ENCODE assay signal across 25 mouse cellular contexts in genomic region chr3:90443977-90444376, GRCm38 (mm10). TPM values are rescaled to one million over a fixed set of nuclear protein-coding genes. Genes with fewer than 3 reads are reported as not detected.
DNase-seq lines count a peak whose midpoint lies in the region; ATAC-seq and TF ChIP-seq lines count a peak whose summit lies in the region.
"Had no signal": no experiment of that assay in that cellular context is flagged by ENCODE, and none has a peak within 500 bp of the region (broad histone marks: within the 10 kb centered on the region; RNA-seq: fewer than 3 reads in every experiment).

No protein-coding gene starts in this region.

- no peak for TF ChIP-seq EP300 in liver, postnatal 0 days (IDR thresholded peaks at IDR 0.05; ENCODE audit: low read depth)

- 82% methylated on average over 3 of the region's 3 CpGs for WGBS in liver, postnatal 0 days (ENCODE audit: insufficient replicate concordance)
- WGBS in hindbrain, embryonic 12.5 days: 82% methylated on average over 3 of the region's 3 CpGs

- no peak overlapping the region for H3K4me2 ChIP-seq in liver, postnatal 0 days (ENCODE audit: low read depth, low read length)
- H3K4me2 ChIP-seq in hindbrain, embryonic 12.5 days (replicated peaks): no peak overlapping the region
- H3K4me2 ChIP-seq: embryonic facial prominence, embryonic 15.5 days; hindbrain, embryonic 13.5 days had no signal

- TF ChIP-seq CTCF in liver, postnatal 0 days (IDR thresholded peaks at IDR 0.05; ENCODE audit: low read depth): no peak

- no peak for ATAC-seq in liver, postnatal 0 days
- no peak for ATAC-seq in hindbrain, embryonic 12.5 days (ENCODE audit: low FRiP score)
- ATAC-seq: forebrain, embryonic 14.5 days; hindbrain, postnatal 0 days; Patski had no signal

- H3K27me3 ChIP-seq in liver, postnatal 0 days (ENCODE audit: insufficient read depth, low read length): no peaks in the 10 kb centered on the region
- H3K27me3 ChIP-seq in hindbrain, embryonic 12.5 days: no peaks in the 10 kb centered on the region
- H3K27me3 ChIP-seq: embryonic facial prominence, embryonic 15.5 days; hindbrain, embryonic 13.5 days; Patski had no signal

- H3K9ac ChIP-seq in ES-E14 (ENCODE audit: insufficient read depth, low read depth, low read length, poor library complexity, severe bottlenecking): no peak overlapping the region
- H3K9ac ChIP-seq in liver, postnatal 0 days (replicated peaks): no peak overlapping the region
- H3K9ac ChIP-seq in hindbrain, embryonic 12.5 days: no peak overlapping the region
- H3K9ac ChIP-seq: embryonic facial prominence, embryonic 15.5 days; hindbrain, embryonic 13.5 days had no signal

- in situ Hi-C loops in ES-E14 (cut with MboI; ENCODE audit: low sequenced_read_pairs in 2 of 2, unreplicated experiment in 2 of 2): no loop called here

- peak; percentile 71 for DNase-seq in adrenal gland, adult 2 months
- no peak for DNase-seq in adrenal gland, postnatal 4 days (ENCODE audit: low spot score in 2 of 2)
- DNase-seq in 416B (ENCODE audit: low read depth) (peak; percentile 52), ES-E14 (ENCODE audit: low read depth, low spot score) (no peak)
- no peak for DNase-seq in liver, postnatal 0 days
- no peak for DNase-seq in right cerebral cortex, postnatal 14 days
- DNase-seq: cerebellum, adult 18-20 months; cerebellum, adult 9-11 months; cerebellum, postnatal 36 days; gastrocnemius, postnatal 36 days; heart, adult 11 months; heart, postnatal 10 days; heart, postnatal 4 days; kidney, adult 2 months had no signal

- peak overlapping the region; percentile 30; the same call in 1 of the 2 replicates for H3K27ac ChIP-seq in ES-E14 (ENCODE audit: insufficient read depth, low read depth, low read length, poor library complexity, severe bottlenecking)
- peak overlapping the region; percentile 66; the same call in 1 of the 2 replicates for H3K27ac ChIP-seq in brown adipose tissue, adult 24 weeks (replicated peaks; ENCODE audit: low read depth, low read length)
- no peak overlapping the region for H3K27ac ChIP-seq in liver, postnatal 0 days (ENCODE audit: low read depth)
- H3K27ac ChIP-seq in hindbrain, embryonic 12.5 days: no peak overlapping the region
- H3K27ac ChIP-seq: embryonic facial prominence, embryonic 15.5 days; forebrain, embryonic 10.5 days; heart, embryonic 10.5 days; hindbrain, embryonic 13.5 days; hindbrain, postnatal 0 days had no signal

- H3K4me1 ChIP-seq in ES-E14 (ENCODE audit: control insufficient read depth in 2 of 2, insufficient read depth in 2 of 2, low read length in 2 of 2, poor library complexity in 1 of 2): peaks cover 6 to 26% of the 10 kb centered on the region in 2 experiments
- H3K4me1 ChIP-seq in brown adipose tissue, adult 24 weeks (ENCODE audit: control insufficient read depth, insufficient read depth, insufficient read length, low read length): peaks cover 19% of the 10 kb centered on the region
- peaks cover 13% of the 10 kb centered on the region for H3K4me1 ChIP-seq in liver, postnatal 0 days (ENCODE audit: insufficient read depth)
- peaks cover 14% of the 10 kb centered on the region for H3K4me1 ChIP-seq in hindbrain, embryonic 12.5 days

- no peaks in the 10 kb centered on the region for H3K9me3 ChIP-seq in ES-E14 (ENCODE audit: control insufficient read depth, insufficient read depth, low read depth, low read length)
- H3K9me3 ChIP-seq in liver, postnatal 0 days (ENCODE audit: low read length): no peaks in the 10 kb centered on the region
- no peaks in the 10 kb centered on the region for H3K9me3 ChIP-seq in hindbrain, embryonic 12.5 days (replicated peaks)
- H3K9me3 ChIP-seq: embryonic facial prominence, embryonic 15.5 days; forebrain, embryonic 10.5 days; heart, embryonic 10.5 days; hindbrain, embryonic 13.5 days had no signal

- no peak overlapping the region for H3K4me3 ChIP-seq in ES-E14 (ENCODE audit: insufficient read depth in 1 of 2, low read depth in 1 of 2, low read length in 2 of 2, poor library complexity in 1 of 2, severe bottlenecking in 1 of 2)
- no peak overlapping the region for H3K4me3 ChIP-seq in brown adipose tissue, adult 24 weeks (ENCODE audit: insufficient read depth, low read depth, low read length)
- H3K4me3 ChIP-seq in liver, postnatal 0 days (ENCODE audit: low read depth, low read length): no peak overlapping the region
- no peak overlapping the region for H3K4me3 ChIP-seq in hindbrain, embryonic 12.5 days
- H3K4me3 ChIP-seq: embryonic facial prominence, embryonic 15.5 days; erythroblast, embryonic 14.5 days; forebrain, embryonic 10.5 days; heart, embryonic 10.5 days; hindbrain, embryonic 13.5 days had no signal

- H3K36me3 ChIP-seq in ES-E14 (ENCODE audit: control insufficient read depth, insufficient read depth, low read length, poor library complexity, severe bottlenecking): no peaks in the 10 kb centered on the region
- no peaks in the 10 kb centered on the region for H3K36me3 ChIP-seq in liver, postnatal 0 days (replicated peaks; ENCODE audit: insufficient read depth, low read length)
- no peaks in the 10 kb centered on the region for H3K36me3 ChIP-seq in hindbrain, embryonic 12.5 days
- H3K36me3 ChIP-seq: embryonic facial prominence, embryonic 15.5 days; forebrain, embryonic 10.5 days; heart, embryonic 10.5 days; hindbrain, embryonic 13.5 days had no signal

TF ChIP-seq in ES-E14, 5 proteins besides CTCF, POLR2A, EP300 and RAD21:
- TF ChIP-seq ZC3H11A (IDR thresholded peaks at IDR 0.05; ENCODE audit: borderline replicate concordance, low read depth, low read length) (no peak), MAFK (IDR thresholded peaks at IDR 0.05; ENCODE audit: insufficient read depth, low read depth, low read length) (no peak), HCFC1 (IDR thresholded peaks at IDR 0.05; ENCODE audit: borderline replicate concordance, insufficient read depth, low read length) (no peak), ZNF384 (IDR thresholded peaks at IDR 0.05; ENCODE audit: low read depth, low read length) (no peak), CHD2 (IDR thresholded peaks at IDR 0.05; ENCODE audit: low read depth, low read length) (no peak)
TF ChIP-seq in ES-E14: peak in this region for 0.

RNA-seq across cellular contexts. Expression of gene Ints3, which starts 10.6 kb away (rescaled TPM):
- total RNA-seq in adrenal gland, adult 2 months (2021): 10 to 100 TPM; 81.0 to 90.6 TPM
- polyA plus RNA-seq in adrenal gland, adult 2 months (2012; rRNA removed): 32.2 and 40.2 TPM in 2 replicates
- 10 to 100 TPM; 56.4 to 57.6 TPM for total RNA-seq in adrenal gland, postnatal 4 days (2021)
- total RNA-seq in ES-E14 (2012; rRNA removed): 62.7 and 72.4 TPM in 2 replicates
- 12.6 and 13.2 TPM in 2 replicates for polyA plus RNA-seq in brown adipose tissue, adult 24 weeks (2012; ENCODE audit: insufficient read depth, insufficient read length, missing spikeins)
- polyA plus RNA-seq in liver, postnatal 0 days (2015; fragmentation: Nextera tagmentation; extraction: Ambion mirVana): 4.0 and 4.6 TPM in 2 replicates
- polyA plus RNA-seq in hindbrain, embryonic 12.5 days (2016; fragmentation: Nextera tagmentation; extraction: Ambion mirVana): 40.5 and 44.3 TPM in 2 replicates

RNA-seq across cellular contexts. Expression of gene Npr1, which starts 21.7 kb away (rescaled TPM):
- total RNA-seq in adrenal gland, adult 2 months (2021): 100 to 1,000 TPM; 193 to 290 TPM
- polyA plus RNA-seq in adrenal gland, adult 2 months (2012; rRNA removed): 367 and 435 TPM in 2 replicates
- 100 to 1,000 TPM; 120 to 121 TPM for total RNA-seq in adrenal gland, postnatal 4 days (2021)
- 16.4 and 21.6 TPM in 2 replicates for total RNA-seq in ES-E14 (2012; rRNA removed)
- 18.0 and 27.9 TPM in 2 replicates for polyA plus RNA-seq in brown adipose tissue, adult 24 weeks (2012; ENCODE audit: insufficient read depth, insufficient read length, missing spikeins)
- 5.9 and 6.2 TPM in 2 replicates for polyA plus RNA-seq in liver, postnatal 0 days (2015; fragmentation: Nextera tagmentation; extraction: Ambion mirVana)
- polyA plus RNA-seq in hindbrain, embryonic 12.5 days (2016; fragmentation: Nextera tagmentation; extraction: Ambion mirVana): 3.8 and 4.1 TPM in 2 replicates
- total RNA-seq: MEL had no signal

RNA-seq across cellular contexts. Expression of gene Ilf2, which starts 31.9 kb away (rescaled TPM):
- total RNA-seq in adrenal gland, adult 2 months (2021): 10 to 100 TPM; 52.3 to 54.4 TPM
- 8.6 and 10.2 TPM in 2 replicates for polyA plus RNA-seq in adrenal gland, adult 2 months (2012; rRNA removed)
- 10 to 100 TPM; 81.8 to 92.6 TPM for total RNA-seq in adrenal gland, postnatal 4 days (2021)
- 153 and 165 TPM in 2 replicates for total RNA-seq in ES-E14 (2012; rRNA removed)
- 30.2 and 30.6 TPM in 2 replicates for polyA plus RNA-seq in brown adipose tissue, adult 24 weeks (2012; ENCODE audit: insufficient read depth, insufficient read length, missing spikeins)
- polyA plus RNA-seq in liver, postnatal 0 days (2015; fragmentation: Nextera tagmentation; extraction: Ambion mirVana): 23.1 and 27.6 TPM in 2 replicates
- 292 and 310 TPM in 2 replicates for polyA plus RNA-seq in hindbrain, embryonic 12.5 days (2016; fragmentation: Nextera tagmentation; extraction: Ambion mirVana)

RNA-seq across cellular contexts. Expression of gene Snapin, which starts 46.9 kb away (rescaled TPM):
- total RNA-seq in adrenal gland, adult 2 months (2021): 10 to 100 TPM; 72.1 to 73.8 TPM
- 23.8 and 32.5 TPM in 2 replicates for polyA plus RNA-seq in adrenal gland, adult 2 months (2012; rRNA removed)
- total RNA-seq in adrenal gland, postnatal 4 days (2021): 10 to 100 TPM; 70.9 to 72.3 TPM
- total RNA-seq in ES-E14 (2012; rRNA removed): 24.7 and 33.6 TPM in 2 replicates
- polyA plus RNA-seq in brown adipose tissue, adult 24 weeks (2012; ENCODE audit: insufficient read depth, insufficient read length, missing spikeins): 55.5 and 71.6 TPM in 2 replicates
- 23.6 and 24.2 TPM in 2 replicates for polyA plus RNA-seq in liver, postnatal 0 days (2015; fragmentation: Nextera tagmentation; extraction: Ambion mirVana)
- 80.6 and 89.5 TPM in 2 replicates for polyA plus RNA-seq in hindbrain, embryonic 12.5 days (2016; fragmentation: Nextera tagmentation; extraction: Ambion mirVana)

RNA-seq across cellular contexts. Expression of gene Slc27a3, which starts 54.2 kb away (rescaled TPM):
- 100 to 1,000 TPM in 1 of 2 experiments, 10 to 100 TPM in 1; 66.9 to 196 TPM for total RNA-seq in adrenal gland, adult 2 months (2021)
- 384 and 508 TPM in 2 replicates for polyA plus RNA-seq in adrenal gland, adult 2 months (2012; rRNA removed)
- total RNA-seq in adrenal gland, postnatal 4 days (2021): 10 to 100 TPM; 76.7 to 83.4 TPM
- total RNA-seq in ES-E14 (2012; rRNA removed): 22.9 and 43.7 TPM in 2 replicates
- 0.52 and 2.1 TPM in 2 replicates for polyA plus RNA-seq in brown adipose tissue, adult 24 weeks (2012; ENCODE audit: insufficient read depth, insufficient read length, missing spikeins)
- polyA plus RNA-seq in liver, postnatal 0 days (2015; fragmentation: Nextera tagmentation; extraction: Ambion mirVana): 0.58 and 0.69 TPM in 2 replicates
- polyA plus RNA-seq in hindbrain, embryonic 12.5 days (2016; fragmentation: Nextera tagmentation; extraction: Ambion mirVana): 32.9 and 35.3 TPM in 2 replicates

Comparison
In these comparisons a context has a peak if more than half of its experiments do, and no peak if none do; other contexts are left out.
1. DNase-seq: peak in adrenal gland, adult 2 months (single experiment) and 416B (single experiment); none in adrenal gland, postnatal 4 days (0 of 2), ES-E14 (single experiment), liver, postnatal 0 days (single experiment) and right cerebral cortex, postnatal 14 days (single experiment).
2. H3K27ac ChIP-seq: peak in ES-E14 (single experiment) and brown adipose tissue, adult 24 weeks (single experiment); none in liver, postnatal 0 days (single experiment) and hindbrain, embryonic 12.5 days (single experiment).
3. RNA of gene Npr1, which starts 21.7 kb away (polyA plus RNA-seq): 367 to 435 TPM in adrenal gland, adult 2 months; 18.0 to 27.9 TPM in brown adipose tissue, adult 24 weeks, 5.9 to 6.2 TPM in liver, postnatal 0 days and 3.8 to 4.1 TPM in hindbrain, embryonic 12.5 days; every median in the first group is over 10 times any median in the second.